Mouse (Mus musculus) thymus, adult 2 months (tissue): ENCODE measurements around the gene Stag3. TPM values are rescaled to one million over a fixed set of nuclear protein-coding genes. Genes with fewer than 3 reads are reported as not detected.

Experiments
- DNase-seq: peaks from one replicate; pipeline ENCODE4 v3.0.0; 2021
- H3K27ac ChIP-seq: fragments of 200-500 bp; 2 replicates; pipeline ENCODE4 v1.5.1; 2012; ENCODE audit warnings: low read length, control low read depth; ENCODE audit not compliant: control insufficient read depth, insufficient read depth
- H3K27me3 ChIP-seq: fragments of 200-500 bp; 2 replicates; pipeline ENCODE4 v1.6.1; 2012; ENCODE audit warnings: mild to moderate bottlenecking, low read length, moderate library complexity, mixed read lengths; ENCODE audit not compliant: control insufficient read depth, insufficient read depth
- H3K36me3 ChIP-seq: fragments of 200-500 bp; 2 replicates; pipeline ENCODE4 v1.6.1; 2012; ENCODE audit warnings: mild to moderate bottlenecking, low read length, moderate library complexity; ENCODE audit not compliant: control insufficient read depth, insufficient read depth
- H3K4me1 ChIP-seq: fragments of 200-500 bp; replicated peaks from 2 replicates; pipeline ENCODE4 v1.6.1; 2012; ENCODE audit warnings: low read length; ENCODE audit not compliant: control insufficient read depth, insufficient read depth
- H3K4me3 ChIP-seq: fragments of 200-500 bp; 2 replicates; pipeline ENCODE4 v1.5.1; 2012; ENCODE audit warnings: mild to moderate bottlenecking, low read length, control low read depth, moderate library complexity; ENCODE audit not compliant: control insufficient read depth, insufficient read depth
- CTCF ChIP-seq: fragments of 200-500 bp; IDR thresholded peaks from 2 replicates; pipeline ENCODE4 v1.5.1; 2012; ENCODE audit warnings: mild to moderate bottlenecking, control low read depth, low read length, moderate library complexity, borderline replicate concordance; ENCODE audit not compliant: control insufficient read depth, poor library complexity, insufficient read depth; ENCODE audit errors: extremely low read depth
- POLR2A ChIP-seq: fragments of 200-500 bp; IDR thresholded peaks from 2 replicates; pipeline ENCODE4 v1.6.1; 2012; ENCODE audit warnings: mild to moderate bottlenecking, low read length, control low read depth, moderate library complexity; ENCODE audit not compliant: control insufficient read depth, poor library complexity, insufficient read depth; ENCODE audit errors: extremely low read depth
- WGBS: fragments of 180-500 bp; shearing (Covaris S2); methylation state at CpG from one replicate; pipeline ENCODE4 v1.1.7; 2018; 5-methylcytosine and 5-hydroxymethylcytosine counted together
- polyA plus RNA-seq: library from polyadenylated mRNA; depleted of rRNA; stranded (reverse); fragments of >200 nt; gene quantifications from 2 replicates; pipeline ENCODE4 v1.2.3, GENCODE M21; 2012

Stag3 gene
- polyA plus RNA-seq, 1 experiment = 5.4 TPM

DNA sequence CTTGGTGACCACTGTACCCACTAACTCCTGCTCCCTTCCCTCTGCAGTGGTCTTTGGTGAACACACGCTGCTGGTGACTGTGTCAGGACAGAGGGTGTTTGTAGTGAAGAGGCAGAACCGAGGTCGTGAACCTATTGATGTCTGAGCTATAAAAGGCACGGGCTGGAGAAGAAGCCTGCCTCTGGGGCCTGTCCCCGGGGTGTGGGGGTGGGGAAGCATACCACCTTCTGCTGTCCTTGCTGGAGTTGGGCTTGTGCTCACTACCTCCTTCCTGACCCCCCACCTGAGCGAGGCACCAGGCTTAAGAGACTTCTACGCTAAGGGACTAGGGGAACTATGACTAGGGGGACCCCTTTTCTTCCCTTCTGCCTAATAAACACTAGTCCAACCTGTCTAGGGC is 21.0 kb upstream of the Stag3 start:
- no peak for TF ChIP-seq CTCF
- no peak for TF ChIP-seq POLR2A
- Histone ChIP-seq H3K4me3 (no peak overlapping the region), H3K4me1 (peaks cover 30% of the 10 kb centered on the region), H3K27ac (no peak overlapping the region), H3K27me3 (no peaks in the 10 kb centered on the region), H3K36me3 (peaks cover 8% of the 10 kb centered on the region; the same call in 1 of the 2 replicates)
- WGBS = 85% methylated on average over 7 of the region's 7 CpGs
- DNase-seq = no peak

- WGBS = 94% methylated on average over 10 of the region's 10 CpGs
- no peak for DNase-seq
- no peaks in the 10 kb centered on the region for H3K27me3 ChIP-seq
- no peak overlapping the region for H3K4me3 ChIP-seq
- H3K4me1 ChIP-seq = peaks cover 30% of the 10 kb centered on the region
- no peak for TF ChIP-seq POLR2A
- TF ChIP-seq CTCF = no peak
- no peak overlapping the region for H3K27ac ChIP-seq
- peaks cover 8% of the 10 kb centered on the region; the same call in 1 of the 2 replicates for H3K36me3 ChIP-seq
These were observed 20.0 kb upstream of the Stag3 start for GRCm38 (mm10) chr5:138260051-138260450.

GRCm38 (mm10) chr5:138260834-138261233 is 19.2 kb upstream of the Stag3 start:
- WGBS = 84% methylated on average over 11 of the region's 11 CpGs
- DNase-seq = no peak
- Histone ChIP-seq H3K4me1 (peaks cover 30% of the 10 kb centered on the region), H3K27me3 (no peaks in the 10 kb centered on the region), H3K4me3 (no peak overlapping the region), H3K27ac (no peak overlapping the region), H3K36me3 (peaks cover 8% of the 10 kb centered on the region; the same call in 1 of the 2 replicates)
- no peak for TF ChIP-seq POLR2A

GRCm38 (mm10) chr5:138262001-138262400 is 18.0 kb upstream of the Stag3 start:
- Histone ChIP-seq H3K4me3 (no peak overlapping the region), H3K36me3 (peaks cover 8% of the 10 kb centered on the region; the same call in 1 of the 2 replicates), H3K27ac (no peak overlapping the region), H3K27me3 (no peaks in the 10 kb centered on the region), H3K4me1 (peaks cover 22% of the 10 kb centered on the region)
- WGBS = 57% methylated on average over 4 of the region's 4 CpGs
- no peak for DNase-seq
- TF ChIP-seq CTCF (no peak), POLR2A (no peak)

GRCm38 (mm10) chr5:138262582-138263240 is 17.3 kb upstream of the Stag3 start:
- TF ChIP-seq POLR2A = no peak
- no peak for TF ChIP-seq CTCF
- H3K36me3 ChIP-seq = peaks cover 8% of the 10 kb centered on the region; the same call in 1 of the 2 replicates
- H3K4me3 ChIP-seq = peak overlapping the region; percentile 92
- H3K4me1 ChIP-seq = peaks cover 17% of the 10 kb centered on the region
- H3K27me3 ChIP-seq = no peaks in the 10 kb centered on the region
- no peak overlapping the region for H3K27ac ChIP-seq
- no peak for DNase-seq
- WGBS = 23% methylated on average over 18 of the region's 18 CpGs

DNA sequence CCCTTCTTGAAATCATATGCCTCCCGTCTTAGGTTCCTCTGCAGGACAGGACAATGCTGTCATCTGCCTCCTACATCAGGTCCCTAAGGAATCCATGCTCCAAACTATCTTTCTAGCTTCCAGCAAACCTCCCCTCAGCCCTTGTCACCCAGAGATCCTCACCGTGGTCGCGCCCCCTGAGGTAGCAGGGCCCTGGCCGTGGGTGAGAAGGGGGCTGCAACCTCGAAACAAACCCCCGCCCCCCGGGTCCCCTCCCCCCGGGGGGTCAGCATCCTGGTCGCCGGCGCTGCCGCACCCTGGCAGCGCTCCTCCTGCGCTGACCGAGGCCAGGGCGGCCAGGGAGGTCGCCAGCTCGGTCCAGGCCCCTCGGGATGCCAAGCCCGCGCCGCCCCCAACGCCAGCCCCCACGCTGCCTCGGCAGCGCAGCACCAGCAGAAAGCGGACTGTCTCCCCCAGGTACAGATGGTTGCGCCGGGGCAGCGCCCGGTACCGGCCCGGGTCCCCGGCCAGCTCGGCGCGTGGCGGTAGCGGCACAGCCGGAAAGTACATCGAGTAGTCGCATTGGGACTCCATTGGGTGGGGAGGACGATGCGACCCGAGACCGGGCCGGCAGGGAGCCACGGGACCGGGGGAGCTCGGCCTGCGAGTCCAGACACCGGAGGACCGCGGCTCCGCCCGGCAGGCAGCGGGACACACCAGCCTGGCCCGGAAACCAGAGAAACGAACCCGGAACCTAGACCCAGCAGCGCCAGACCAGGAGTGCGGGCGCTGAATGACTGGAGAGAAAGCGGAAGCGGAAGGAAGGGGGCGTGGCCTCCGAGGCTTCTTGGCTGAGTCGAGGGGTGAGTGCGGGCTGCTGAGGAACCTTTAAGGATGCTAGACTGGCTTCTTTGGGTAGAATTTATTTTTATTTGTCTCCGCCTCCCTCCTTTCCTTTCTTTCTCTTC is 16.5 kb upstream of the Stag3 start, which contains the start of gene BC037034:
Gene BC037034 (minus strand): TSS at position 774 of the 947 bp plus-strand sequence.
- peak; percentile 90 for DNase-seq
- H3K4me3 ChIP-seq = peak within 1 kb of the TSS; percentile 92
- TF ChIP-seq POLR2A (peak; percentile 93), CTCF (peak; percentile 45; the same call in 1 of the 2 replicates)
- no peaks in the 10 kb centered on the region for H3K27me3 ChIP-seq
- peaks cover 8% of the 10 kb centered on the region; the same call in 1 of the 2 replicates for H3K36me3 ChIP-seq
- H3K27ac ChIP-seq = 0 out of 2 replicates have a peak within 1 kb of the TSS, but pooled peaks have one; percentile 8
- H3K4me1 ChIP-seq = peaks cover 17% of the 10 kb centered on the region
- WGBS = under 1% methylated on average over 70 of the region's 71 CpGs
